ENCODE assay signal across 22 mouse cellular contexts in genomic region chr12:111178772-111179171, GRCm38 (mm10). TPM values are rescaled to one million over a fixed set of nuclear protein-coding genes. Genes with fewer than 3 reads are reported as not detected.
"Had no signal": no experiment of that assay in that cellular context is flagged by ENCODE, and none has a peak within 500 bp of the region (broad histone marks: within the 10 kb centered on the region; RNA-seq: fewer than 3 reads in every experiment).

No protein-coding gene starts in this region.

- H3K9me3 ChIP-seq: kidney, embryonic 15.5 days; lung, embryonic 15.5 days; megakaryocyte, embryonic 14.5 days; midbrain, embryonic 10.5 days had no signal

- H3K4me1 ChIP-seq: kidney, embryonic 15.5 days; lung, embryonic 15.5 days; midbrain, embryonic 10.5 days had no signal

- H3K27me3 ChIP-seq: kidney, embryonic 15.5 days; lung, embryonic 15.5 days; megakaryocyte, embryonic 14.5 days had no signal

- H3K4me3 ChIP-seq: kidney, embryonic 15.5 days; lung, embryonic 15.5 days; megakaryocyte, embryonic 14.5 days; midbrain, embryonic 10.5 days had no signal

- H3K27ac ChIP-seq: kidney, embryonic 15.5 days; liver, embryonic 14.5 days; lung, embryonic 15.5 days; midbrain, embryonic 10.5 days; stomach, postnatal 0 days had no signal

- DNase-seq: kidney, adult 11 months; kidney, adult 8-10 months; kidney, postnatal 10 days; kidney, postnatal 36 days; lung, adult 18-20 months; lung, postnatal 10 days; lung, postnatal 36 days; midbrain, embryonic 14.5 days; retina, postnatal 1 day; right cerebral cortex, postnatal 25 days; spleen, adult 18-20 months; thymus, postnatal 25 days had no signal

RNA-seq across cellular contexts. Expression of gene 4930595D18Rik, which starts 5.5 kb away (rescaled TPM):
- total RNA-seq: left cerebral cortex, adult 18-20 months; left cerebral cortex, postnatal 25 days; liver, adult 2 months; midbrain, postnatal 0 days had no signal
